Mouse (Mus musculus): ENCODE data around the gene Gjb1.

The Gjb1 gene

GRCm38 (mm10) chrX:101418946-101419724, 43.0 kb downstream of the Gjb1 start:
- DNase-seq = peak; percentile 53 to 68

- peak; percentile 83 to 88 for DNase-seq
Measured at GRCm38 (mm10) chrX:101419725-101420699, 43.8 kb downstream of the Gjb1 start.

GRCm38 (mm10) chrX:101420700-101421095, 44.5 kb downstream of the Gjb1 start, which contains the start of gene Zmym3:
Gene Zmym3, minus strand, starts transcription at chrX:101420849.
- peak in 1 of 2 experiments; percentile 5 for DNase-seq

- DNase-seq = no peak
Measured at GRCm38 (mm10) chrX:101423462-101423861, 47.3 kb downstream of the Gjb1 start.

- DNase-seq = peak in 1 of 2 experiments; percentile 13
Measured at GRCm38 (mm10) chrX:101427774-101428173, 51.6 kb downstream of the Gjb1 start.

- DNase-seq = peak in 1 of 2 experiments; percentile 21
Measured at GRCm38 (mm10) chrX:101428785-101429141, 52.6 kb downstream of the Gjb1 start.

- DNase-seq = peak; percentile 75 to 80
Measured at GRCm38 (mm10) chrX:101429142-101429949, 53.2 kb downstream of the Gjb1 start, which contains the start of gene Nono. Gene Nono, plus strand, starts transcription at chrX:101429318.

GRCm38 (mm10) chrX:101429976-101430375, 53.8 kb downstream of the Gjb1 start:
- no peak for DNase-seq
